Mouse (Mus musculus) midbrain, embryonic 11.5 days (tissue): ENCODE data around the gene U90926. TPM values are rescaled to one million over a fixed set of nuclear protein-coding genes. Genes with fewer than 3 reads are reported as not detected.

Experiments used
- ATAC-seq: fragments of 200-750 bp; cut with Nextera tagmentation; 2 replicates; pipeline ENCODE4 v1.8.0; 2017; ENCODE audit warnings: moderate TSS enrichment, moderate library complexity; ENCODE audit not compliant: low FRiP score
- DNase-seq: peaks from one replicate; pipeline ENCODE4 v3.0.0; 2015; ENCODE audit warnings: low spot score; ENCODE audit errors: missing footprints
- H3K27ac ChIP-seq: fragments of 300-500 bp; sonication (generic); 2 replicates; pipeline ENCODE4 v1.5.1; 2014; ENCODE audit warnings: low read depth, low read length
- H3K27me3 ChIP-seq: fragments of 300-500 bp; sonication (generic); 2 replicates; pipeline ENCODE4 v1.6.1; 2014; ENCODE audit warnings: mild to moderate bottlenecking, low read length, moderate library complexity, mixed read lengths; ENCODE audit not compliant: control insufficient read depth, insufficient read depth
- H3K36me3 ChIP-seq: fragments of 300-500 bp; sonication (generic); 2 replicates; pipeline ENCODE4 v1.6.1; 2014; ENCODE audit warnings: mild to moderate bottlenecking, low read length, moderate library complexity, mixed read lengths; ENCODE audit not compliant: control insufficient read depth, insufficient read depth
- H3K4me1 ChIP-seq: fragments of 300-500 bp; sonication (generic); 2 replicates; pipeline ENCODE4 v1.6.1; 2014; ENCODE audit warnings: low read length; ENCODE audit not compliant: control insufficient read depth, insufficient read depth
- H3K4me2 ChIP-seq: fragments of 300-500 bp; sonication (generic); 2 replicates; pipeline ENCODE4 v1.6.1; 2014; ENCODE audit warnings: mild to moderate bottlenecking, moderate library complexity
- H3K4me3 ChIP-seq: fragments of 300-500 bp; sonication (generic); 2 replicates; pipeline ENCODE4 v1.5.1; 2014; ENCODE audit warnings: low read depth, low read length
- H3K9ac ChIP-seq: fragments of 300-500 bp; sonication (generic); 2 replicates; pipeline ENCODE4 v1.6.1; 2014; ENCODE audit warnings: low read length
- H3K9me3 ChIP-seq: fragments of 300-500 bp; sonication (generic); 2 replicates; pipeline ENCODE4 v1.6.1; 2016; ENCODE audit warnings: low read length; ENCODE audit not compliant: control insufficient read depth
- WGBS: fragments of 180-500 bp; shearing (Covaris S2); extraction: QIAGEN DNeasy Blood & Tissue Kit; methylation state at CpG from one replicate; pipeline ENCODE4 v1.1.7; 2014; 5-methylcytosine and 5-hydroxymethylcytosine counted together
- polyA plus RNA-seq: library from polyadenylated mRNA; unstranded; fragments of >200 nt; fragmentation: Nextera tagmentation; extraction: Ambion mirVana; gene quantifications from 2 replicates; pipeline ENCODE4 v1.2.1, GENCODE M21; 2014

The U90926 gene
- polyA plus RNA-seq, 1 experiment from 2014 or later = not detected

DNA sequence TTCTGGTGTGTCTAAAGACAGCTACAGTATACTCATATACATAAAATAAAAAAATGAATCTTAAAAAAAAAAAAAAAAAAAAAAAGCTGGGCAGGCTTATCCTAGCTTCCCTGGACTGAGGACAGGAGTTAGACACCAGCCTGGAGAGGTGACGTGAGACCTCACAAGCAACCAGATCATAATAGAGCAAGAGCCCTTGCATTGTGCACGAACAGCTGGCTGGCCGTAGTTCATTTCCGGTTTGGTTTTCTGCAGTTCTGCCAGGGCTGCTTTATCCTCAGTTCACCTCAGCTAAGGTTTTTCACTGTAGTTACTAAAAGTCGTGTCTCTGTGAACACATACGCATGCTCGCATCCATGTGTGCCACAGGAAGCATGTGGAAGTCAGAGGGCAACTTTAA lies 12.6 kb upstream of the U90926 start:
- DNase-seq (no peak), ATAC-seq (no peak)
- Histone ChIP-seq H3K4me1 (no peaks in the 10 kb centered on the region), H3K9me3 (no peaks in the 10 kb centered on the region), H3K9ac (no peak overlapping the region), H3K4me3 (no peak overlapping the region), H3K27me3 (no peaks in the 10 kb centered on the region), H3K4me2 (no peak overlapping the region), H3K27ac (no peak overlapping the region), H3K36me3 (no peaks in the 10 kb centered on the region)
- WGBS = 90% methylated on average over 7 of the region's 7 CpGs

- H3K4me2 ChIP-seq = no peak overlapping the region
- H3K36me3 ChIP-seq = no peaks in the 10 kb centered on the region
- H3K4me3 ChIP-seq = no peak overlapping the region
- WGBS = 95% methylated on average over 8 of the region's 8 CpGs
- no peak overlapping the region for H3K27ac ChIP-seq
- DNase-seq = no peak
- no peak for ATAC-seq
- H3K27me3 ChIP-seq = no peaks in the 10 kb centered on the region
- H3K9me3 ChIP-seq = no peaks in the 10 kb centered on the region
- no peak overlapping the region for H3K9ac ChIP-seq
- H3K4me1 ChIP-seq = peaks cover 6% of the 10 kb centered on the region; the same call in 1 of the 2 replicates
Measured at GRCm38 (mm10) chr5:92220287-92220902, 5.2 kb upstream of the U90926 start.

GRCm38 (mm10) chr5:92219826-92220225 lies 4.6 kb upstream of the U90926 start:
- WGBS = 75% methylated on average over 6 of the region's 6 CpGs
- no peak overlapping the region for H3K27ac ChIP-seq
- H3K27me3 ChIP-seq = no peaks in the 10 kb centered on the region
- no peaks in the 10 kb centered on the region for H3K36me3 ChIP-seq
- ATAC-seq (peak; percentile 61; the same call in 1 of the 2 replicates), DNase-seq (no peak)
- H3K4me3 ChIP-seq = no peak overlapping the region
- no peaks in the 10 kb centered on the region for H3K9me3 ChIP-seq
- H3K4me2 ChIP-seq = no peak overlapping the region
- H3K9ac ChIP-seq = no peak overlapping the region
- peaks cover 6% of the 10 kb centered on the region; the same call in 1 of the 2 replicates for H3K4me1 ChIP-seq

DNA sequence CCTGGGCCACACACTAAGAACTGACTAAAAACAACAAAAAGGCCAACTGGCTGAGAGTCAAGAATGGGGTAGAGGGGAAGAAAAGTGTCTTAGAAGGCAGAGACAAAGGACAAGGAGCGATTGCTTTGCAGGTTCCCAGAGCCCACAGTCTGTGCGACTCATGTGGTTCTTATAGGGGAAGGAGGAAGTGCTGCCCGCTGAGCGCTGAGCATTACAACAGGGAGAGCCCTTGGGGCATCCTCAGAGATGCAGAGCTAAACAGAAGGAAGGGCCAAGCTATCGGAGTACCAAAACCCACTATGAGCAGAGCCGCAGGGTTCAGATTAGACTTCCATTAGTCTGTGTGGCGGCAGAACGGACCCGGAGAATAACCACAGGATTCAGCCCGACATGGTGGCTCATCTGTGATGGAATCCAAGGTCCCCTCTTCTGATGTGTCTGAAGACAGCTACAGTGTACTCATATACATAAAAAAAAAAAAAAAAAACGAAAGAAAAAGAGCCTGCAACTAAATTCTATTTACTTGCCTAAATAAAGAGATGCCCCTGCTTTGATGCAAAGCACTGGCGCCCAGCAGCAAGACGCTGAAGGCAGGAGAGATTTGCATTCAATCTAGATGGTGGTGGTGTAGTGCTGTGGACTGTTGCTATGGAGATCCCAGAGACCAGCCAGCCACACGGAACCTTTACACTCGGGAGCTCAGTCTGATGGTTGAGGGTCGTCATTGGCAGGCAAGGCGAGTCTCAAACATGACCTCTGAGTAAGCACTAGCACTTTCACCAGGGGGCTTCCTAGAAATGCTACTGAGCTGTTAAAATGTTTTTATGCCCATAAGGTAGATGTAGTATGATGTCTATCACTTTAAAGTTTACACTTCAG lies 3.9 kb upstream of the U90926 start:
- Histone ChIP-seq H3K9ac (no peak overlapping the region; the same call in 1 of the 2 replicates), H3K4me2 (peak overlapping the region; percentile 12; the same call in 1 of the 2 replicates), H3K36me3 (no peaks in the 10 kb centered on the region), H3K9me3 (no peaks in the 10 kb centered on the region), H3K4me1 (peaks cover 6% of the 10 kb centered on the region; the same call in 1 of the 2 replicates), H3K4me3 (no peak overlapping the region), H3K27me3 (no peaks in the 10 kb centered on the region), H3K27ac (no peak overlapping the region; the same call in 1 of the 2 replicates)
- WGBS = 34% methylated on average over 17 of the region's 17 CpGs
- ATAC-seq = peak; percentile 94
- DNase-seq = no peak

- no peaks in the 10 kb centered on the region for H3K36me3 ChIP-seq
- no peaks in the 10 kb centered on the region for H3K27me3 ChIP-seq
- H3K27ac ChIP-seq = no peak overlapping the region
- ATAC-seq (no peak), DNase-seq (no peak)
- no peak overlapping the region for H3K4me2 ChIP-seq
- no peaks in the 10 kb centered on the region for H3K4me1 ChIP-seq
- H3K9ac ChIP-seq = no peak overlapping the region
- WGBS = 93% methylated on average over 4 of the region's 4 CpGs
- H3K4me3 ChIP-seq = no peak overlapping the region
- H3K9me3 ChIP-seq = no peaks in the 10 kb centered on the region
Measured at GRCm38 (mm10) chr5:92212231-92212630, 3.0 kb downstream of the U90926 start.

GRCm38 (mm10) chr5:92210205-92210604 lies 5.0 kb downstream of the U90926 start:
- no peaks in the 10 kb centered on the region for H3K27me3 ChIP-seq
- H3K36me3 ChIP-seq = no peaks in the 10 kb centered on the region
- H3K4me3 ChIP-seq = no peak overlapping the region
- H3K9me3 ChIP-seq = no peaks in the 10 kb centered on the region
- H3K9ac ChIP-seq = no peak overlapping the region
- H3K4me1 ChIP-seq = no peaks in the 10 kb centered on the region
- H3K27ac ChIP-seq = no peak overlapping the region
- ATAC-seq (no peak), DNase-seq (no peak)
- whole genome bisulfite sequencing = 83% methylated on average over 8 of the region's 8 CpGs
- H3K4me2 ChIP-seq = no peak overlapping the region

DNA sequence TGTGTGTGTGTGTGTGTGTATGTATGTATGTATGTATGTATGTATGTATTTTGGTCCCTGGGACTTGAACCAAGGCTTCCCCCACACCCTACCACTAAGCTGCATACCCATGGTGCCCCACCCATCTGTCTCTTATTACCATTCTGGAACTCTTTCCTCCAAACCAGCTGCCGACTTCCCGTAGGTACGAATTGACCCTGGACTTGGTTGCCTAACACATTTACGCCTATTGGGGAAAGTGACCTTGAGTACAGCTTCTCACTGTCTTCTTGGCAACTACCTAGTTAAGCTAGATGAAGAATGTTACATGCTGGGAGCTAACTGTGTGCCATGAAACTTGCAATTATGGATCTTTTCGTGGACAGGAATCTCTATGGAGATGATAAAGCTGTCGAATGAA lies 9.1 kb downstream of the U90926 start:
- DNase-seq (peak; percentile 21), ATAC-seq (no peak)
- H3K4me3 ChIP-seq = no peak overlapping the region
- no peaks in the 10 kb centered on the region for H3K27me3 ChIP-seq
- H3K4me2 ChIP-seq = no peak overlapping the region
- H3K36me3 ChIP-seq = no peaks in the 10 kb centered on the region
- H3K9ac ChIP-seq = no peak overlapping the region
- no peak overlapping the region for H3K27ac ChIP-seq
- H3K9me3 ChIP-seq = no peaks in the 10 kb centered on the region
- 91% methylated on average over 6 of the region's 6 CpGs for WGBS
- no peaks in the 10 kb centered on the region for H3K4me1 ChIP-seq

DNA sequence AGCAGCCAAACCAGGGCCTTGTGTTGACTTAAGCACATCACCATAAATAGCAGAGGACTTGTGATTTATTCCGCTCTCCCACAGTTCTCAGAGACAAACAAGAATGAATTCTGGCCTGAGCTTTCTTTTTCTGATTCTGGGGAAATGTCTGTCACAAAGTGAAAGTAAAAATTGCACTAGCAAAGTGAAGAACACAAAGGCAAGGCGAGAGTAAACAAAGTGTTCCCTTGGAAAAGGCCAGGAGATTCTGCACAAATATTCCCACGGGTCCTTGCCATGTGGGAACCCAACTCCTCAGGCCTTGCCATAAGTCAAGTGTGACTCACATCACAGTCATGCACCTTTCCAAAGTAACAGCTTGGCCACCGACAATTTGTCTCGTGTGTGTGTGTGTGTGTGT lies 9.5 kb downstream of the U90926 start:
- H3K27ac ChIP-seq = no peak overlapping the region
- no peaks in the 10 kb centered on the region for H3K4me1 ChIP-seq
- no peak overlapping the region for H3K9ac ChIP-seq
- H3K4me3 ChIP-seq = no peak overlapping the region
- DNase-seq (no peak), ATAC-seq (no peak)
- H3K36me3 ChIP-seq = no peaks in the 10 kb centered on the region
- WGBS = 92% methylated on average over 5 of the region's 5 CpGs
- no peaks in the 10 kb centered on the region for H3K9me3 ChIP-seq
- H3K4me2 ChIP-seq = no peak overlapping the region
- H3K27me3 ChIP-seq = no peaks in the 10 kb centered on the region

DNA sequence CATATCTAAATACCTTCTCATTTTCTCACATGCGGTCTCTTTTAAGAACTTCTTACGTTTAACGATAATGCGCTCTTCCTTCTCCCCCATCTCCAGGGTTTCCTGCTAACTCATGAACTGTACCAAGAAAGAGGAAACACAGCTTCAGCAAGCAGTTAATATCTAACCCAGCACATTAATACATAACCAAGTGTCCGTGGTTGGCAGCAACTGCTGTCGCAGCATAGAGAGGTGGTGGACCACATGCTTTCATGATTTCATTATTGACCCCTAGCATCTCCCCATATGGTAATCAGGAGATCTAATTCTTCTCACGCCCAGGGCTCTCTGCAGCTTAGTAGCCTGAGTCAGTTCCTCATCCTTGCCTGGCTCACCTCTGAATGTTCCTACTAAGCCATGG lies 10.0 kb downstream of the U90926 start:
- no peak overlapping the region for H3K4me2 ChIP-seq
- WGBS = 94% methylated on average over 7 of the region's 7 CpGs
- H3K27ac ChIP-seq = no peak overlapping the region
- no peak overlapping the region for H3K4me3 ChIP-seq
- H3K9ac ChIP-seq = no peak overlapping the region
- no peaks in the 10 kb centered on the region for H3K9me3 ChIP-seq
- no peaks in the 10 kb centered on the region for H3K27me3 ChIP-seq
- ATAC-seq (no peak), DNase-seq (peak; percentile 39)
- H3K36me3 ChIP-seq = no peaks in the 10 kb centered on the region; the same call in 1 of the 2 replicates
- H3K4me1 ChIP-seq = no peaks in the 10 kb centered on the region
